Mouse (Mus musculus) hindbrain, embryonic 13.5 days (tissue): Measurements from ENCODE around the gene Sarnp. TPM values are rescaled to one million over a fixed set of nuclear protein-coding genes. Genes with fewer than 3 reads are reported as not detected.

ENCODE experiments used
- ATAC-seq: fragments of 200-750 bp; cut with Nextera tagmentation; 2 replicates; pipeline ENCODE4 v1.8.0; 2017; ENCODE audit warnings: moderate TSS enrichment; ENCODE audit not compliant: low FRiP score
- H3K27ac ChIP-seq: fragments of 300-500 bp; sonication (generic); 2 replicates; pipeline ENCODE4 v1.5.1; 2015; ENCODE audit warnings: inconsistent platforms, mild to moderate bottlenecking, moderate library complexity
- H3K27me3 ChIP-seq: fragments of 300-500 bp; sonication (generic); 2 replicates; pipeline ENCODE4 v1.6.1; 2015; ENCODE audit warnings: mild to moderate bottlenecking, inconsistent platforms
- H3K36me3 ChIP-seq: fragments of 300-500 bp; sonication (generic); 2 replicates; pipeline ENCODE4 v1.6.1; 2015; ENCODE audit warnings: mild to moderate bottlenecking, inconsistent platforms
- H3K4me1 ChIP-seq: fragments of 300-500 bp; sonication (generic); replicated peaks from 2 replicates; pipeline ENCODE4 v1.6.1; 2015; ENCODE audit warnings: inconsistent platforms
- H3K4me2 ChIP-seq: fragments of 300-500 bp; sonication (generic); 2 replicates; pipeline ENCODE4 v1.6.1; 2015; ENCODE audit warnings: inconsistent platforms, mild to moderate bottlenecking, moderate library complexity
- H3K4me3 ChIP-seq: fragments of 300-500 bp; sonication (generic); 2 replicates; pipeline ENCODE4 v1.5.1; 2015; ENCODE audit warnings: mild to moderate bottlenecking, inconsistent platforms
- H3K9ac ChIP-seq: fragments of 300-500 bp; sonication (generic); 2 replicates; pipeline ENCODE4 v1.6.1; 2015; ENCODE audit warnings: mild to moderate bottlenecking, inconsistent platforms
- H3K9me3 ChIP-seq: fragments of 300-500 bp; sonication (generic); 2 replicates; pipeline ENCODE4 v1.6.1; 2016; ENCODE audit warnings: inconsistent platforms
- WGBS: fragments of 180-500 bp; shearing (Covaris S2); methylation state at CpG from one replicate; pipeline ENCODE4 v1.1.7; 2015; 5-methylcytosine and 5-hydroxymethylcytosine counted together
- polyA plus RNA-seq: library from polyadenylated mRNA; unstranded; fragments of >200 nt; fragmentation: Nextera tagmentation; extraction: Ambion mirVana; gene quantifications from 2 replicates; pipeline ENCODE4 v1.2.1, GENCODE M21; 2015

Gene Sarnp
- polyA plus RNA-seq = 185 and 190 TPM in 2 replicates

- H3K36me3 ChIP-seq = peaks cover 63% of the 10 kb centered on the region
- no peaks in the 10 kb centered on the region for H3K27me3 ChIP-seq
- no peak within 1 kb of the TSS for H3K4me3 ChIP-seq
- no peak for ATAC-seq
- H3K4me1 ChIP-seq = peaks cover 6% of the 10 kb centered on the region
- no peak within 1 kb of the TSS for H3K27ac ChIP-seq
- no peak within 1 kb of the TSS for H3K4me2 ChIP-seq
- 90% methylated on average over 13 of the region's 13 CpGs for WGBS
- H3K9me3 ChIP-seq = no peaks in the 10 kb centered on the region
- H3K9ac ChIP-seq = no peak within 1 kb of the TSS
Measured at GRCm38 (mm10) chr10:128817033-128817432, at the start of gene Sarnp. Gene Sarnp (plus strand): TSS chr10:128817333.

- WGBS = 90% methylated on average over 2 of the region's 2 CpGs
- no peak for ATAC-seq
Measured at GRCm38 (mm10) chr10:128772895-128773294, 44.2 kb upstream of the Sarnp start.

GRCm38 (mm10) chr10:128773685-128774084 lies 43.4 kb upstream of the Sarnp start:
- Histone ChIP-seq H3K9ac (no peak overlapping the region), H3K36me3 (peaks cover 5% of the 10 kb centered on the region; the same call in 1 of the 2 replicates), H3K27me3 (no peaks in the 10 kb centered on the region), H3K4me1 (no peaks in the 10 kb centered on the region), H3K4me2 (no peak overlapping the region), H3K4me3 (no peak overlapping the region), H3K27ac (no peak overlapping the region), H3K9me3 (no peaks in the 10 kb centered on the region)
- no peak for ATAC-seq
- 34% methylated on average over 5 of the region's 5 CpGs for WGBS

More at GRCm38 (mm10) chr10:128772895-128773294, 44.2 kb upstream of the Sarnp start:
- no peaks in the 10 kb centered on the region for H3K4me1 ChIP-seq
- H3K9ac ChIP-seq = no peak overlapping the region
- H3K9me3 ChIP-seq = no peaks in the 10 kb centered on the region
- no peak overlapping the region for H3K4me3 ChIP-seq
- H3K27ac ChIP-seq = no peak overlapping the region
- H3K4me2 ChIP-seq = no peak overlapping the region
- no peaks in the 10 kb centered on the region for H3K27me3 ChIP-seq
- peaks cover 6% of the 10 kb centered on the region for H3K36me3 ChIP-seq

- Histone ChIP-seq H3K4me1 (no peaks in the 10 kb centered on the region), H3K27me3 (no peaks in the 10 kb centered on the region), H3K9me3 (0 out of 2 replicates have a peak, but pooled peaks cover under 1% of the 10 kb centered on the region), H3K9ac (no peak overlapping the region), H3K27ac (no peak overlapping the region), H3K4me3 (no peak overlapping the region), H3K36me3 (no peaks in the 10 kb centered on the region), H3K4me2 (no peak overlapping the region)
- WGBS = 90% methylated on average over 2 of the region's 2 CpGs
- ATAC-seq = no peak
Measured at GRCm38 (mm10) chr10:128778441-128778840, 38.7 kb upstream of the Sarnp start.

GRCm38 (mm10) chr10:128779011-128779795 lies 37.9 kb upstream of the Sarnp start:
- WGBS = 42% methylated on average over 8 of the region's 8 CpGs
- H3K36me3 ChIP-seq = no peaks in the 10 kb centered on the region
- no peaks in the 10 kb centered on the region for H3K4me1 ChIP-seq
- H3K4me2 ChIP-seq = no peak overlapping the region
- peaks cover 8% of the 10 kb centered on the region for H3K9me3 ChIP-seq
- no peak for ATAC-seq
- H3K4me3 ChIP-seq = no peak overlapping the region
- H3K27ac ChIP-seq = peak overlapping the region; percentile 35; the same call in 1 of the 2 replicates
- H3K27me3 ChIP-seq = no peaks in the 10 kb centered on the region
- H3K9ac ChIP-seq = no peak overlapping the region

GRCm38 (mm10) chr10:128780200-128780599 lies 36.9 kb upstream of the Sarnp start:
- peaks cover 15% of the 10 kb centered on the region for H3K9me3 ChIP-seq
- no peak overlapping the region for H3K27ac ChIP-seq
- H3K4me2 ChIP-seq = no peak overlapping the region
- no peaks in the 10 kb centered on the region for H3K27me3 ChIP-seq
- no peaks in the 10 kb centered on the region for H3K4me1 ChIP-seq
- ATAC-seq = no peak
- WGBS = 96% methylated on average over 1 of the region's 1 CpGs
- H3K9ac ChIP-seq = no peak overlapping the region
- no peak overlapping the region for H3K4me3 ChIP-seq
- H3K36me3 ChIP-seq = no peaks in the 10 kb centered on the region

GRCm38 (mm10) chr10:128790398-128791124 lies 26.6 kb upstream of the Sarnp start, which contains the start of gene Mmp19:
Gene Mmp19 (plus strand): TSS chr10:128790910.
- H3K4me1 ChIP-seq = no peaks in the 10 kb centered on the region
- H3K27me3 ChIP-seq = no peaks in the 10 kb centered on the region
- no peak for ATAC-seq
- 70% methylated on average over 7 of the region's 7 CpGs for WGBS
- H3K4me3 ChIP-seq = no peak within 1 kb of the TSS
- no peaks in the 10 kb centered on the region for H3K36me3 ChIP-seq
- no peak within 1 kb of the TSS for H3K4me2 ChIP-seq
- no peak within 1 kb of the TSS for H3K9ac ChIP-seq
- no peak within 1 kb of the TSS for H3K27ac ChIP-seq
- H3K9me3 ChIP-seq = no peaks in the 10 kb centered on the region

GRCm38 (mm10) chr10:128792041-128792440 lies 25.1 kb upstream of the Sarnp start:
- Histone ChIP-seq H3K9ac (no peak overlapping the region), H3K4me1 (no peaks in the 10 kb centered on the region), H3K9me3 (no peaks in the 10 kb centered on the region), H3K27ac (no peak overlapping the region), H3K4me2 (no peak overlapping the region), H3K4me3 (no peak overlapping the region), H3K36me3 (no peaks in the 10 kb centered on the region), H3K27me3 (no peaks in the 10 kb centered on the region)
- ATAC-seq = no peak

- H3K9ac ChIP-seq = no peak overlapping the region
- H3K4me2 ChIP-seq = no peak overlapping the region
- WGBS = 93% methylated on average over 1 of the region's 1 CpGs
- H3K9me3 ChIP-seq = no peaks in the 10 kb centered on the region
- no peaks in the 10 kb centered on the region for H3K4me1 ChIP-seq
- ATAC-seq = no peak
- no peak overlapping the region for H3K27ac ChIP-seq
- no peak overlapping the region for H3K4me3 ChIP-seq
- no peaks in the 10 kb centered on the region for H3K27me3 ChIP-seq
- peaks cover 3% of the 10 kb centered on the region for H3K36me3 ChIP-seq
Measured at GRCm38 (mm10) chr10:128793258-128793657, 23.9 kb upstream of the Sarnp start.

GRCm38 (mm10) chr10:128794391-128794790 lies 22.7 kb upstream of the Sarnp start:
- Histone ChIP-seq H3K36me3 (peaks cover 11% of the 10 kb centered on the region), H3K4me1 (no peaks in the 10 kb centered on the region), H3K27ac (no peak overlapping the region), H3K9ac (no peak overlapping the region), H3K9me3 (no peaks in the 10 kb centered on the region), H3K4me2 (no peak overlapping the region), H3K27me3 (no peaks in the 10 kb centered on the region), H3K4me3 (no peak overlapping the region)
- 93% methylated on average over 5 of the region's 5 CpGs for WGBS
- ATAC-seq = no peak

GRCm38 (mm10) chr10:128795581-128795980 lies 21.6 kb upstream of the Sarnp start:
- H3K27ac ChIP-seq = no peak overlapping the region
- no peaks in the 10 kb centered on the region for H3K9me3 ChIP-seq
- no peak for ATAC-seq
- H3K9ac ChIP-seq = no peak overlapping the region
- 95% methylated on average over 3 of the region's 3 CpGs for WGBS
- H3K4me2 ChIP-seq = no peak overlapping the region
- no peaks in the 10 kb centered on the region for H3K4me1 ChIP-seq
- no peak overlapping the region for H3K4me3 ChIP-seq
- H3K36me3 ChIP-seq = peaks cover 19% of the 10 kb centered on the region
- H3K27me3 ChIP-seq = no peaks in the 10 kb centered on the region

- no peak overlapping the region for H3K27ac ChIP-seq
- no peak overlapping the region for H3K4me2 ChIP-seq
- H3K9me3 ChIP-seq = no peaks in the 10 kb centered on the region
- no peaks in the 10 kb centered on the region for H3K27me3 ChIP-seq
- WGBS = 95% methylated on average over 8 of the region's 8 CpGs
- peaks cover 20% of the 10 kb centered on the region for H3K4me1 ChIP-seq
- ATAC-seq = no peak
- H3K9ac ChIP-seq = no peak overlapping the region
- peaks cover 35% of the 10 kb centered on the region for H3K36me3 ChIP-seq
- H3K4me3 ChIP-seq = no peak overlapping the region
Measured at GRCm38 (mm10) chr10:128798676-128799075, 18.5 kb upstream of the Sarnp start.
